Mouse (Mus musculus): ENCODE measurements around the gene Nyx.
A peak's percentile ranks its signal among the peaks of the same experiment; 100 is the strongest.
"Not testable (repeated sequence)": the region's sequence is repeated elsewhere in the genome, so short reads cannot be mapped to it uniquely, and the experiment has no call there.

The Nyx gene

GRCm38 (mm10) chrX:13465810-13466209, at the start of gene Nyx:
Gene Nyx (plus strand): TSS chrX:13466110.
- no peak for DNase-seq (ENCODE audit: low spot score in 2 of 2)

- no peak for DNase-seq (ENCODE audit: low spot score in 2 of 2)
Measured at GRCm38 (mm10) chrX:13422047-13422446, 43.9 kb upstream of the Nyx start.

- no peak for DNase-seq (ENCODE audit: low spot score in 2 of 2)
Measured at GRCm38 (mm10) chrX:13431421-13431820, 34.5 kb upstream of the Nyx start.

- not testable (repeated sequence) for DNase-seq (ENCODE audit: low spot score in 2 of 2)
Measured at GRCm38 (mm10) chrX:13436042-13436441, 29.9 kb upstream of the Nyx start.

- not testable (repeated sequence) for DNase-seq (ENCODE audit: low spot score in 2 of 2)
Measured at GRCm38 (mm10) chrX:13456544-13456943, 9.4 kb upstream of the Nyx start.

- DNase-seq (ENCODE audit: low spot score in 2 of 2) = no peak
Measured at GRCm38 (mm10) chrX:13458766-13459165, 7.1 kb upstream of the Nyx start.

GRCm38 (mm10) chrX:13461266-13462261, 4.3 kb upstream of the Nyx start:
- DNase-seq (ENCODE audit: low spot score in 2 of 2) = peak; percentile 75 to 88

- DNase-seq (ENCODE audit: low spot score in 2 of 2) = no peak
Measured at GRCm38 (mm10) chrX:13462982-13463517, 2.9 kb upstream of the Nyx start.

- no peak for DNase-seq (ENCODE audit: low spot score in 2 of 2)
Measured at GRCm38 (mm10) chrX:13466681-13467080, 771 bp downstream of the Nyx start.

GRCm38 (mm10) chrX:13467121-13467571, 1.2 kb downstream of the Nyx start:
- no peak for DNase-seq (ENCODE audit: low spot score in 2 of 2)

GRCm38 (mm10) chrX:13469160-13470116, 3.5 kb downstream of the Nyx start:
- peak in 1 of 2 experiments; percentile 27 for DNase-seq (ENCODE audit: low spot score in 2 of 2)

GRCm38 (mm10) chrX:13471925-13472324, 6.0 kb downstream of the Nyx start:
- no peak for DNase-seq (ENCODE audit: low spot score in 2 of 2)

- DNase-seq (ENCODE audit: low spot score in 2 of 2) = no peak
Measured at GRCm38 (mm10) chrX:13472751-13473225, 6.9 kb downstream of the Nyx start.

- DNase-seq (ENCODE audit: low spot score in 2 of 2) = no peak
Measured at GRCm38 (mm10) chrX:13475382-13475781, 9.5 kb downstream of the Nyx start.

- DNase-seq (ENCODE audit: low spot score in 2 of 2) = no peak
Measured at GRCm38 (mm10) chrX:13477596-13477995, 11.7 kb downstream of the Nyx start.

GRCm38 (mm10) chrX:13478298-13478697, 12.4 kb downstream of the Nyx start:
- no peak for DNase-seq (ENCODE audit: low spot score in 2 of 2)

GRCm38 (mm10) chrX:13479570-13479969, 13.7 kb downstream of the Nyx start:
- no peak for DNase-seq (ENCODE audit: low spot score in 2 of 2)

GRCm38 (mm10) chrX:13482576-13482975, 16.7 kb downstream of the Nyx start:
- no peak for DNase-seq (ENCODE audit: low spot score in 2 of 2)

- no peak for DNase-seq (ENCODE audit: low spot score in 2 of 2)
Measured at GRCm38 (mm10) chrX:13484447-13484846, 18.5 kb downstream of the Nyx start.

- DNase-seq (ENCODE audit: low spot score in 2 of 2) = no peak
Measured at GRCm38 (mm10) chrX:13489001-13489400, 23.1 kb downstream of the Nyx start.

- no peak for DNase-seq (ENCODE audit: low spot score in 2 of 2)
Measured at GRCm38 (mm10) chrX:13489761-13490160, 23.9 kb downstream of the Nyx start.

GRCm38 (mm10) chrX:13490941-13491340, 25.0 kb downstream of the Nyx start:
- no peak for DNase-seq (ENCODE audit: low spot score in 2 of 2)

Data from urinary bladder, postnatal 36 days (tissue).